Mouse (Mus musculus) right cerebral cortex, postnatal 14 days (tissue): ENCODE data around the gene Upk1b.
A peak's percentile ranks its signal among the peaks of the same experiment; 100 is the strongest.

Experiments
- DNase-seq: peaks from one replicate; pipeline ENCODE4 v3.0.0; 2022

The Upk1b gene

DNA sequence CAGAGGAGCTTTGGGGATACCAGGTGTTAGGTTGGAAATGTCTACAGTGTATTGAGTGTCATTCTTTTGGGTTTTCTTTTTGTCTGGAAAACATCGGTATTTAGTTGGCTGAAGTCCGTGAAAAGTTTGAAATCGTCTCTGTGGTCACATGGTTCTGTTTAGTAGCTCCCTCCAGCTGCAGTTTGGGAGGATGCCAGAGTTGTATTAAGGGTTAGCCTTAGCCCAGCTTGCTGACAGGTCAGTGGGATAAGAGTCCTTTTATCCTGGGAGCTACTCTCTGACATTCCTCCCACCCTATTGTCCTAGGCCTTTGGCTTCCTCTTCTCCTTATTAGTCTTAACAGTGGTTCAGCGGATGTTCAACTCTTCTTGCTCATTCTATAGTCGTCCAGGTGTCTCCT is 38.2 kb downstream of the Upk1b start:
- DNase-seq, result no peak

- no peak for DNase-seq
These were observed 39.2 kb downstream of the Upk1b start for GRCm38 (mm10) chr16:38760834-38761375.

- DNase-seq, result no peak
These were observed 39.9 kb downstream of the Upk1b start for GRCm38 (mm10) chr16:38760239-38760638.

- peak; percentile 13 for DNase-seq
These were observed 41.8 kb downstream of the Upk1b start for GRCm38 (mm10) chr16:38758104-38758861.

DNA sequence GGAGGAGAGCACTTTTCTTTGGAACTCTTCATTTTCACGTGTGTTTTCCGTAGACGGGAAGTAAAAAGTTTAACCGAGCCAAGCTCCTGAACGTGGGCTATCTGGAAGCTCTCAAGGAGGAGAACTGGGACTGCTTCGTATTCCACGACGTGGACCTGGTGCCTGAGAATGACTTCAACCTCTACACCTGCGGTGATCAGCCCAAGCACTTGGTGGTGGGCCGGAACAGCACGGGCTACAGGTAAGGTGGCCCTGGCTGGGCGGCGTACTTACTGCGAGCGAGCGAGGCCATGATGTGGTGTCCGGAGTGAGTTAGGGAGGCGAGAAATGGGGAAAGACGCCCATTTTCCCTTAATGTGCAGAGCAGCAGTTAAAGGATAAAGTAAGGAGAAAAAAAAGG is 42.5 kb downstream of the Upk1b start:
- DNase-seq, result no peak

- DNase-seq, result no peak
These were observed 43.6 kb downstream of the Upk1b start for GRCm38 (mm10) chr16:38756572-38756971.

GRCm38 (mm10) chr16:38756177-38756503 is 44.0 kb downstream of the Upk1b start:
- DNase-seq, result peak; percentile 22

GRCm38 (mm10) chr16:38755452-38756176 is 44.5 kb downstream of the Upk1b start:
- DNase-seq, result no peak

GRCm38 (mm10) chr16:38753631-38754030 is 46.5 kb downstream of the Upk1b start:
- DNase-seq, result peak; percentile 11

DNA sequence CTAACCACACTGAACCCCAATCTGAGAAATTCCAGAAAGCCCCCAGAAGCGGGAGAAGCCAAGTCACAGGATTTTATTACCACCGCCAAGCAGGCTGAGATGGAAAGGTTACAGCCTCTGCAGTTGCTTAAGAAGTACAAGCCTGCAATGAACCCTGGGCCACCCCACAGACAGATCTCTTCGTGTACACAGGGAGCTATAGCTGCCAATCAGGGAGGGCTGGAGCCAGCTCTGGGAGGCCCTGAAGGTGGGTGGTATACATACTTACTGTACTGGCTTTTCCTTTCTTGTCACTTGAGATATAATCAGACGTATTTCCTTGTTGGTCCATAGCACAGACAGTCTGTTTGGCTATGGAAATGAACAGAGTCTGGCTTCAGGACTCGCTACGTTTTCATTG is 49.3 kb downstream of the Upk1b start:
- DNase-seq, result no peak

DNA sequence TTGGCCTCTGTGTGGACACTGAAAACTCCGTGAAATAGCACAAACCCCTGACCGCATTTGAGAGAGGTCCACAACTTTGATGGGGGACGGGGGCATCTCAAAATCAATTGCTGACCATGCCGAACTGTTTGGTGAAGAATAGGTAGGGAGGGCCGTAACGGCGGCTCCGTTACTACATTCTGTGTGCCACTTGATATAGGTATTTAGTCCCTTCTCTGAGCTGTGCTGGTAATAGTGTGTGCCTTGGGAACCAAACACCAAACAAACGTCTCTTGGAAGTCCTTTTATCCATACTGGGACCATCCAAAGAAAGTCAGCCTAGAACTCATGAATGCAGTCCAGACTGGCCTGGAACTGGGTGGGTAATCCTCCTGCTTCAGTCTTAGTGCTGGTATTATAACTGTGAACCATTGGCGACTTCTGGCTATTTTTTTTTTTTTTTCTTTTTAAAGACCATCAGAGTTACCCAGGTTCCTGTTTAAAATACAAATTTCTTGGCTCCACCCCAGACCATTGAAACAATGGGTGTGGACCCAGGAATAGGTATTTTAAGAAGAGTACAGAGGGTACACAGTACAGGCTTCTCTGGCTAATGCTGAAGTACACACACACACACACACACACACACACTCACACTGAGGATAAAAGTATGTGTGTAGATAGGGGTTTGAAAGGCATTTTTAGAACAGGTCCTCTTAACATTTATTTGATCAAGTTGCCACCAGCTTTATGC is 56.0 kb downstream of the Upk1b start:
- no peak for DNase-seq

- no peak for DNase-seq
These were observed 57.4 kb downstream of the Upk1b start for GRCm38 (mm10) chr16:38742659-38743131.

GRCm38 (mm10) chr16:38742113-38742658 is 57.9 kb downstream of the Upk1b start, which contains the start of gene B4galt4:
Gene B4galt4 (plus strand): TSS chr16:38742264.
- peak; percentile 82 for DNase-seq

GRCm38 (mm10) chr16:38741204-38741903 is 58.8 kb downstream of the Upk1b start:
- DNase-seq, result no peak

DNA sequence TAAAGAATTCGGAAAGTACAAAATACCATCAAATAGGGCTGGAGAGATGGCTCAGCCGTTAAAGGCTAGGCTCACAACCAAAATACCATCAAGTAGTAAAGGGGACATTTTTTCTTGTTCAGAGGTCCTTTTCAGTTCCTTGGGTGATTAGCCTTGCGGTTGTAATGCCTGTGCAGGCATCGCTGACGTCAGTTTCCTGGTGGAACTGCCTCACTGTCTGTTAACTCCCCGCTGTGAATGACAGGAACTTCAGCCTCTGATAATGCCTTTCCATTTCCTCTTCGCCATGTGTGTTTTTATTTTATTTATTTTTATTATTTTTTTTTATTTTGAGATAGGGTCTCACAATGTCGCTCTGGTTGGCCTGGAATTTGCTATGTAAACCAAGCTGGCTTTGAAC is 69.2 kb downstream of the Upk1b start:
- no peak for DNase-seq

DNA sequence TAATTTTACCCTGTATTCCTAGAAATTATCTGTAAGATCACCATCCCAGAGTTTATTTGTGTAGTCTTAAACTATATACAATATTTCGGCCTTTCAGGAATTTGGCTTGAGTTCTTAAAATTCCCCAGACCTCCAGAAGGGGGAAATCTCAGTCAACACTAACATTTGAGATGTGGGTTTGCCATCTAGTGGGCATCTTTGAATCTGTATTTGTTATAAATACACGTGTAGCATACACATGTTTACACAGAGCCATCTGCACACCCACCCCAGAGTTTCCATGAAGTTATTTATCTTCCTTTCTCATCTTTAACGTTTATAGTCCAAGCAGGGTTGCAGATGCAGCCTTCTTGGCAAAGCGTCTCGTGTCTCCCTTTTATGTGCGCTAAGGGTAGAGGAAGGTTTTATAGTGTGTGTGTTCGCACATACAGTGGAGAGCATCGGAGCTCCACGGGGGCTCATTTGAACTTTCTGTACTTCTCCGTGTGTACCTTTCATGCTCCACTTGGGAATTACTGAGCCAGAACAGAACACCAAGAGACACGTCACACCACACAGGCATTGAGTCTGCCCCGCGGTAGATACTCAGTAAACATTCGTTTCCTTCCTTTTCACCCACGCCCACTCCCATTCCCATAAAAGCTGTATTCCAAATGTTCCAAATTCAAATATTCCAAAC is 70.4 kb downstream of the Upk1b start:
- DNase-seq, result no peak

DNA sequence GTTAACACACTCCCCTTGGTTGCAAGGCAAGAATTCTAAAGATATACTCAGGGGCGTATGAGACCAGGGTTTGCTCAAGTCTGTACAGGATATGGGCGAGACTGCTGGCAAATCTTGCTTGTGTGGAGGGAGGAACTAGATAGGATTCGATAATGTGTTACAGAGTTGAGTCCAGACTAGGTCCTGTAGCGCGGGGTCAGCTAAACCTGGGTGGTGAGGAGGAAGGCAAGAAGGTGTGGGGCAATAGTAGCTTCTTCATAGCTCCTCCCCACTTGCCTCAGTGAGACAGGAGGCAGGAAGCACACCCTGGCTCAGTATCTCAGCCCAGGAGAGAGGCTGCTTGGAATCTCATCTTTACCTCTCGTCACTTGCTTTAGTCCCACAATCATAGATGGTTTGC is 71.0 kb downstream of the Upk1b start:
- DNase-seq, result no peak

GRCm38 (mm10) chr16:38728576-38729132 is 71.5 kb downstream of the Upk1b start:
- DNase-seq, result no peak

DNA sequence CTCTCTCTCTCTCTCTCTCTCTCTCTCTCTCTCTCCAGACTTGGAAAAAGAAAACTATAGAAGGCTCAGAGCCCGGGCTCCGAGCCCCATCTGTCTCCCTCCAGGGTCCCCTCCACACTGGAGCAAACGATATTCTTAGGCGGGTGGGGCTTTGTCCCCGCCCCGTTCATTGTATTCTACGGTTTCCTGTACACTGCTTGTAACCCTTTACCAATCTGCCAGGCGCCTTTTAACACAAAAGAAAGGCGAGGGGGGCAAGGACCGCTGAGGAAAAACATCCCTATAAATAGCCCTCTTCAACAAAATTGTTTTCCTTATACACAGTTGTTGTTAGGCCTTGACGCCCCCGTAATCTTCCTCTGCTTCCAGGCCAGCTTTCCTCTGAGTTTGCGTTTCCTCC is 75.2 kb downstream of the Upk1b start:
- DNase-seq, result no peak

DNA sequence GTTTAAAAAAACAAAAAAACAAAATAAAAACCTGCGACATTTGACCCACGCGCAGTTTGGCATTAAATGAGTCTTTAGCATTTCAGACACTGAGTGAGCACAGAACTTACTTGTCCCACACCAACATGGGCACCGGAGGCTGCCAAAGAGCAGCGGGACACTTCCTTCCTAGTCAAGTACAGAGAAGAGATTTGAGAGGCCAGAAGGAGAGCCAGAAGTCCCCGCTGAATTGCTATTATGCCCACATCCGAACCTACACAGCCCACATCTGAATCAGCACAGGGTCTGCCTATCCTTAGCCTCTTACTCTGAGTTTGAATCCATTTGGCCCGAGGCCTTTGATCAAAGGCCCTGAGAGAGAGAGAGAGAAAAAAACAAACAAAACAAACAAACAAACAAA is 75.9 kb downstream of the Upk1b start:
- DNase-seq, result no peak
